Mouse (Mus musculus): ENCODE results near the gene Fam216b.

Gene Fam216b

GRCm38 (mm10) chr14:78088907-78089306, at the start of gene Fam216b:
Gene Fam216b, minus strand, starts transcription at chr14:78089007.
- no peak for DNase-seq

GRCm38 (mm10) chr14:78132368-78133052, 43.7 kb upstream of the Fam216b start:
- DNase-seq = no peak

- DNase-seq = no peak
Observed at GRCm38 (mm10) chr14:78126670-78127069, 37.9 kb upstream of the Fam216b start.

GRCm38 (mm10) chr14:78120286-78120685, 31.5 kb upstream of the Fam216b start:
- no peak for DNase-seq

- no peak for DNase-seq
Observed at GRCm38 (mm10) chr14:78119449-78120200, 30.8 kb upstream of the Fam216b start.

- DNase-seq = no peak
Observed at GRCm38 (mm10) chr14:78117671-78118070, 28.9 kb upstream of the Fam216b start.

- DNase-seq = no peak
Observed at GRCm38 (mm10) chr14:78117268-78117667, 28.5 kb upstream of the Fam216b start.

- DNase-seq = no peak
Observed at GRCm38 (mm10) chr14:78112466-78112865, 23.7 kb upstream of the Fam216b start.

- no peak for DNase-seq
Observed at GRCm38 (mm10) chr14:78110871-78111270, 22.1 kb upstream of the Fam216b start.

- no peak for DNase-seq
Observed at GRCm38 (mm10) chr14:78109419-78109818, 20.6 kb upstream of the Fam216b start.

GRCm38 (mm10) chr14:78108388-78108787, 19.6 kb upstream of the Fam216b start:
- no peak for DNase-seq

- DNase-seq = no peak
Observed at GRCm38 (mm10) chr14:78089591-78089990, 784 bp upstream of the Fam216b start.

- no peak for DNase-seq
Observed at GRCm38 (mm10) chr14:78083465-78083864, 5.3 kb downstream of the Fam216b start.

GRCm38 (mm10) chr14:78077508-78077907, 11.3 kb downstream of the Fam216b start:
- no peak for DNase-seq

- DNase-seq = no peak
Observed at GRCm38 (mm10) chr14:78065938-78066710, 22.7 kb downstream of the Fam216b start.

- no peak for DNase-seq
Observed at GRCm38 (mm10) chr14:78062484-78062883, 26.3 kb downstream of the Fam216b start.

GRCm38 (mm10) chr14:78060609-78060951, 28.2 kb downstream of the Fam216b start:
- no peak for DNase-seq

GRCm38 (mm10) chr14:78059878-78060608, 28.8 kb downstream of the Fam216b start:
- no peak for DNase-seq

GRCm38 (mm10) chr14:78057362-78057761, 31.4 kb downstream of the Fam216b start:
- DNase-seq = no peak

- DNase-seq = no peak
Observed at GRCm38 (mm10) chr14:78056371-78056770, 32.4 kb downstream of the Fam216b start.

- no peak for DNase-seq
Observed at GRCm38 (mm10) chr14:78048674-78049073, 40.1 kb downstream of the Fam216b start.

GRCm38 (mm10) chr14:78048258-78048657, 40.5 kb downstream of the Fam216b start:
- no peak for DNase-seq

GRCm38 (mm10) chr14:78043079-78043478, 45.7 kb downstream of the Fam216b start:
- DNase-seq = no peak
